Mouse (Mus musculus): Measurements from ENCODE around the gene Il2rg.

The Il2rg gene

DNA sequence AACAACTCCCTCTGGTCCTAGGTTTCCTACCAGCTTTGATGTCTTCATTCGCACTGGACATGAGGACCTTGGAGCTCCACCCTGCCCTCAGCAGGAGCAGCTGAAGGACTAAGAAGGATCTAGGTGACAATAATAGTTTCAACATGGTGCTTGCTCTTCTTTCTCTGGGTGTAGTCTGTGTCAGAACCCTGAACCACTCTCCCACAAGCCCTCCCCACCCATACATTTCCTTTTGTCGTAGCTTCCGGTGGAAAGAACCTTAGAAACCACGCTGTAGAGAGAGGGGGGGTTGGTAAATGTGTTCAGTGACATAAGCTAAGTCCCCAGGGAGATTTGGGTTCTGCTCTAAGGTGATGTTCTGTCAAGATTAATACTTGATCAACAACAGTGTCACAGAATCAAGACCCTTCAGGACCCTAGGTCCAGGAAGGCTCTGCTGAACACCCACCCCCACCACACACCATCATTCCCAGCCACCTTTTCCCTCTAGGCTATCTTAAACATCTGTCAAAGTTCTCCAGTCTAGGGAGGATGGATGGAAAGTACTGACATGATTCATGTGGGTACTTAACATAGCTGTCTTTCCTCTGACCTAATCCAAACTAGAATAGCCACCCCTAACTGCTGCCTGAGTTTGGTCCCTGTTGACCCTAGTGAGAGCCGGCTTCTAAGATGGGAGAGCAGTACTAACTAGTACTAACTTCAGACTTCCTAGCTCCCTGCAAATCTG, at the start of gene Il2rg:
Gene Il2rg (minus strand): TSS at position 231 of the 730 bp plus-strand sequence.
- DNase-seq: peak in 1 of 2 experiments; percentile 14

DNA sequence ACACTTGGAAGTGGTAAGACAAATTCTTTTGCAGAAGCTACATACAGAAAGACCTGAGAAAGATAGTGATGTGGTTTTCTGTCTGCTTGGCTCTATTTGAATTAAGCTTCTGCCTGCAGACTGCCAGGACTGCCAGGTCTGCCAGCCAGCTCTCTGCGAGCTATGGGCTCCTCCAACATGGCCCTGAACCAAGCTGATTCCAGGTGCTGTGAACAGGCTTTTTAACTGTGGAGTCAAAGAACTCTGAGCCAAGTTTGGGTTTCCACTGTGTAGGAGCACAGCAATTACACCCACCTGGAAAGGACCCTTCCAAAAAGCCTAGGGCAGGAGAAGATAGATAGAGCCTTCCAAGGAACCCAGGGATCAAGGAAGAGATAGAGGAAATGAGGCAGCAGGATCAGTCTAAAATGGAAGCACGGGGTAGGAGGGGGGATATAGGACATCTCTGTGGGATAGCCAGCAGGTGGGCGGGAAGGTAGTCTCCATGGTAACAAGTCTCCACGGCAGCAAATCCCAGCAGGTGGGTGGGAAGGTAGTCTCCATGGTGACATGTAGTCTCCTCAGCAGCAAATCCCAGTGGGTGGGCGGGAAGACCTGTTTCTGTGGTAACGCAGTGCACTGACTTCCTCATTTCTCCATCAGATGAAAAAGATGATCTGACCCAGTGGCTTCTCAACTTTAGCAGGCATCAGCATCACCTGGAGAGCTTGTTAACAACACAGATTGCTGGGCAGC, 45.7 kb upstream of the Il2rg start:
- DNase-seq: no peak

DNA sequence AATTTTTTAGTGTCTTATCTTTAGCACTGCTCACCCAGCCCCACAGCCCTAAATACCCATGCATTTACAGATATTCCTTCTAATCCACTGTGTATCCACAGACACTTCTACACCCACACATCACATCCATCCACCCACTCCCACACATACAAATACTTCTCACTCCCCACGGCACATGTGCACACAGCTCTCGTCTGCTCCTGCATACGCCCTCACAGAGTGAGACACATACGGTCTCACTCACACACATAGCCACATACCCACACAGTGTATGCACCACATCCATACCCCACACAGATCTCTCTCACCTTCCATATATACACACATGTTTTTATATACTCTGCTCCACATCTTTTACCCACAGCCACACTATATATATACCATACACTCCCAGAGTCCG, 41.2 kb upstream of the Il2rg start:
- DNase-seq: no peak

DNA sequence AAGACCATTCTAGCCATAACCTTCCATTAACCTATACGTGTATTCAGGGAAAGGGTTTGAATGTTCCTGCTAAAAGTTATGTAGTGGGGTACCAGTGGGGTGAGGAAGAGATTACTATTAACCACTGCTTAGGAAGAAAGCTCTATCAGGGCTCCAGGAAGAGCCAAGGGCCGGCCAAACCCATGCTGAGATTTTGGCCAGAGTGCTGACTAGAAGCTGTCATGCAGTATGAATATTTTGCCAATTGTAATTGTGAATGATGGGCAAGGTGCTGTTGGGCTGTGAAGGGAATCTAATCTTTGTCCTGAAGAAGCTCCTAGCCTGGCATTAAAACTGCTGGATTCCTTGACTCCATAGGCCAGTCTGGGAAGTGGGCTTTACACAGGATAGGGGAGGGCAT, 36.6 kb upstream of the Il2rg start:
- DNase-seq: no peak

DNA sequence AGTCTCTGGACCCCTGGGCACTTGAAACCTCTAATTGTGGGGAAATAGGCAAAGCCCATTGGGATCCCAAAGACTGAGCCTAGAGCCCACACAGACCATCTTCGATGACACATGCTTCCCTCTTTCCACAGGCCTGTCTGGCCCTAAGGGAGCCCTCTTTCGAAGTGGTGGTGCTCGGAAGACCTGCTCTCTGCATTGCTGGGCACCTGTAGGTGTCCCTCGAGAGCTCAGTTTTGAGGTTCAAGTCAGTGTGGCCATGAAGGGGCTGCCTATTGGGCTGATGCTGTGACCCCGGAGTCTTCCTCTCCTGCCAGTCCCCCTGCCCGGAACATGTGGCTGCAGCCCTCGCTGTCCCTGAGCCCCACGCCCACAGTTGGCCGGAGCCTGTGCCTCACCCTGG, 33.6 kb upstream of the Il2rg start:
- no peak for DNase-seq

DNA sequence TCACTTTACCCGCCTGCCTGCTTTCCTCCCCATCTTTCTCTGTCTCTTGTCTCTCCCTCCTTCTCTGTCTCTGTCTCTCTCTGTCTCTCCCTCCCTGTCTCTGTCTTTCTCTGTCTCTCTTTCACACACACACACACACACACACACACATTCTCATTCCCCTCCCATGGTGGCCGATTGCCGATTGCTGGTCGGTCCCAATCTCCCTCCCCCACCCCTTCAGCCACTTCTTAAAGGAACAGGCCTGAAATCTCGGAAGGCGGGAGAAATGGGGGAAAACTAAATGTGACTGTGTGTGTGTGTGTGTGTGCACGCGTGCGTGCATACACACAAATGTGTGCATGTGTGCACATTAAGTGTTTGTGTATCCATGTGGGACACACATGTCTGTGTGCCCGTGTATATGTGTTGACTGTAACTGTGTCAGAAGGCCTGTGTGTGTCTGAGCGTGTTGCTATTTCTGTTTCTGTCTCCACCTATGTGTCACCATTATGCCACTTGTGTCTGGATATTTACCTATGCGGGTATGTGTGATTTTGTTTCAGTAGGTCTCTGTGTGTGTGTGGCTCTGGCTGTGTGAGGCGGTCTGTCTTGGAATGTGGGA, 32.5 kb upstream of the Il2rg start:
- DNase-seq: no peak

DNA sequence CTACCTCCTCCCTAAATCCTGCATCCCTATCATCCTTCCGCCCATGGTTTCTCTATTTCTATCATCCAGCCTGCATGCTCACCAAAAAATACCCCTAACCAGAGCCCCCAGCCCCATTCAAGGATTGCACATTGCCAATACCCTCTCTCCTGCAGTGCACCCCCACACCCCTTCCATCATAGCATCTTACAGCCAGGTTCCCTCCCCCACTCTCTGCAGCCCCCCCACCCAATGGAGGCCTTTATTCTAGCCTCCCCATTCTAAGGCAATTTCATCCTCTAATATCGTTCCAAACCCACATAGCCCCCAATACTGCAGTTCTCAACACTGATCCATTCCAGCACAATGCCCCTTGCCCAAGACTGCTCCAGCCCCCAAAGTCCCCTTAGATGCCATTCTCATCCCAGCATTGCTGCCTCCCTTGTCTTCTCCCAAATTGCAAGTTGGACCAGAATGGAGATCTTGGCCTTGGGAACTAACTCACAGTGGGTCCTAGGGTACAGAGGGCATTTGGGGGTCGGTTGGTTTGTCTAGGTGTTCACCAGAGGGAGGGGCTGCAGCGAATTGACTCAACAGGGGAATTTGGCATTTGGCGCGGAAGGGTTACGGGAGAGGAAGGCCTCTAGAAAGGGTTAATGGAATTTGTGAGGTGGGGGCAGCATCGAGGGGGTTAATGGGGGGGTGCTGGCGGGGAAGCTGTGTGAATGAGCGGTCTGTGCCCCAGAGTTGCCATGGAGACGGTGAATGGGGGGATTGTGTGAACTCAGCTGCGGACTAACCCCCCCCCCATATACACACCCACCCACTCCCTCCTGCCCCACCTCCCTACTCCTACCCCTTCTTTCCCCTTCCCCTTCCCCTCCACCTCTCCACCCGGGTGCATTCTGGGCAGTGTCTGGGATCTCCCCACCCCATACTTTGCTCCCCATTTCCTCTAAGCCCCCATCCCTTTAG, 31.7 kb upstream of the Il2rg start:
- no peak for DNase-seq

DNA sequence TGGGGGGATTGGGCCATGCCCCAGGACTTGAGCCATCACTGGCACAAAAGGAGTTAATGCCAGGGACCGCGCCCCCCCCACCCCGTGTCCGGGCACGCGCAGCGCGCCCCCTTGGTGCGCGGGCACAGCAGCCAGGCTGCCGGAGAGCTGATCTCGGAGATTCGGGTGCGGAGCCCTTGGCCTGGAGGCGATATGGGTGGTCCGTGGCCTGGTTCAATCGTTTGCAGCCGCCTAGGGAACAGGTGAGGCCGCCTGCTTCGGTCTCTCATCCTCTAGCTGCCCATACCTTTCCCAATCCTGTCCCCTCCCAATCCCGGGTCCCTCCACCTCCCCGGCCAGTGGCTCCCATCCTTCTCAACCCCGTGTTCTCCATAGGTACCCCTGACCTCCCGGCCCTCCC, 31.0 kb upstream of the Il2rg start, which contains the start of gene Nlgn3:
Gene Nlgn3 (plus strand): TSS at position 114 of the 400 bp plus-strand sequence.
- no peak for DNase-seq

DNA sequence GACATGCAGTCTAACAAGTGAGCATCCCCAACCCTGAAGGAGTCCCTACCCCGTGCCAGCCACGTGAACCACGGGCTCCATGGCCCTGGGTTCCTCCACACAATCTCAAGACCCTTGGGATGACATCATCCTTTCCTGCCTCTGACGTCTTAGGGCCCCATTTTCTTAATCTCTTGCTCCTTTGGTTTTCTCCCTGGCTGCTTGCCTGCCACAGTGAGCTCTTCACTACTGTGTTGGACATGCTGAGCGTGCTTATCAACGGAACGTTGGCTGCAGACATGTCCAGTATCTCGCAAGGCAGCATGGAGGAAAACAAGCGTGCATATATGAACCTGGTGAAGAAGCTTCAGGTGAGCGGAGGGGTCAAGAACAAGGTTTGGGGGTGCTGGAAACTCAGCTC, 22.1 kb upstream of the Il2rg start:
- no peak for DNase-seq

DNA sequence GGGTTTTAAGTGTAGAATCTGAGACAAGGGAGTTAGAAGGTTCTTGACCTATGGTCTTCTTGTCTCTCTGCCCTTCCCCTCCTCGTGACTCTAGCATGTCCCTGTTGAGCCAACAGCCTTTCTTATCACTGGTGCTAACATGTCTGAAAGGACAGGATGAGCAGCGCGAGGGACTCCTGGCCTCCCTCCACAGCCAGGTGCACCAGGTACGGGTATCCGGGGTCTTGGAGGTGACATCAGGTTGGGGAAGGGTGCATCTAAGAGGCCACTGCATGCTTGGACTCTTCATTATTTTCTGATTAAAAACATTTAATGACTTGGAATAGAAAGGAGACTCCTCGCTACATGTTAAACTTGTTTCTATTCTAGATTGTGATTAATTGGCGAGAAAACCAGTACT, 21.0 kb upstream of the Il2rg start:
- no peak for DNase-seq

DNA sequence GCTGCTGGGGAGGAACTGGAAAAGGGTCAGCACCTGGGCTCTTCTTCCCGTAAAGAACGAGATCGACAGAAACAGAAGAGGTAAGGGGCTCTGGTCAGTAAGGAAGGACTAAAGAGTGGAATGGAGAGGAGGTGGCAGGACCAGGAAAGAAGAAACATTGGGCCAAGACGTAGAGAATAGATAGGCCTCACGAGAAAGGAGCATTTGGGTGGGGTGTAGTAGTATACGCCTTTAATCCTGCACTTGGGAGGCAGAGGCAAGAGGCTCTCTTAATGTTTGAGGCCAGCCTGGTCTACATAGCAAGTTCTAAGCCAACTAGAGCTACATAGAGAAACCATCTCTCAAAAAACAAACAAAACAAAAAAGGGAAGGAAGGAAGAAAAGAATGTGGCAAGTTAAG, 20.4 kb upstream of the Il2rg start:
- no peak for DNase-seq

DNA sequence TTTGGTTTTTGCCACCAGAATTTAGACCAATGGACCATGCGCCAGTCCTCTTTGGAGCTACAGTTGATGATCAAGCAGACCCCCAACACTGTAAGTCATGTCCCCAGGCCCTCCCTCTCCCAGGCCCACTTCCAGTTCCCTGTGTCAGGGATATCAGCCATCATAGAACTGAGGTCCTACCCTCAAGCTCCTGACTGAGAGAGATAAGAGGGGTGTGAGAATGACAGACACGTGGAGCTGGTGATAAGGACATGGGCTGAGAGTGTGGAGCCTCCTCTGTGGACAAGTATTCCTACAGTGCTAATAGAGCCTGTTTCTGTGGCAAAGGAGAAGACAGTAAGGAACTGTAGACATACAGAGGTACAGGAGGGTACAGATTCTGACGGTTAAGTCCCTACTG, 19.5 kb upstream of the Il2rg start:
- no peak for DNase-seq

DNA sequence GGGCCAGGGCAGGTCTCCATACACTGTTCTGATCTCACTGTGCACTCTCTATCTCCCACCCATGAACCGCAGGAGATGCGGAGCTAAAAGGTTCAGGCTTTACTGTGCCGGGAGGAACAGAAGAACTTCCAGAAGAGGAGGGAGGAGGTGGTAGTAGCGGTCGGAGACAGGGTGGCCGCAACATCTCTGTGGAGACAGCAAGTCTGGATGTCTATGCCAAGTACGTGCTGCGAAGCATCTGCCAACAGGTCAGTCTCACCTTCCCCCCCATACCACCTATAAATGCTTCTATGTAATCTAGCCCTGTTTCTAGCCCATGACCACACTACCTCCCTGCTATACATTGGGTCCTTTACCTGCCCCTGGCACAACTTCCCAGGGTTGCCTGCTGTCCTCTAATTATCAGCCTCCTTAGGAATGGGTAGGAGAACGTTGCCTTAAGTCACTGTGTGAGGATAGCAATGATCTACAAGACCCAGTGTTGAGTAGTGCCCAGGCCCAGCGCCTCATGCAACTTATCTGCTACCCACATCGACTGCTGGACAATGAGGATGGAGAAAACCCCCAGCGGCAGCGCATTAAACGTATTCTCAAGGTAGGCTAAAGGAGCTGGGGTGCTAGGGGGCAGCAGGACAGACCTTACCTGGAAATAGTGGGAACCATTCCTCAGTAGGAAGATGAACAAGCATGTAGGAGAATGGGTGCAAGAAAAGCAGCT, 18.1 kb upstream of the Il2rg start:
- DNase-seq: no peak

DNA sequence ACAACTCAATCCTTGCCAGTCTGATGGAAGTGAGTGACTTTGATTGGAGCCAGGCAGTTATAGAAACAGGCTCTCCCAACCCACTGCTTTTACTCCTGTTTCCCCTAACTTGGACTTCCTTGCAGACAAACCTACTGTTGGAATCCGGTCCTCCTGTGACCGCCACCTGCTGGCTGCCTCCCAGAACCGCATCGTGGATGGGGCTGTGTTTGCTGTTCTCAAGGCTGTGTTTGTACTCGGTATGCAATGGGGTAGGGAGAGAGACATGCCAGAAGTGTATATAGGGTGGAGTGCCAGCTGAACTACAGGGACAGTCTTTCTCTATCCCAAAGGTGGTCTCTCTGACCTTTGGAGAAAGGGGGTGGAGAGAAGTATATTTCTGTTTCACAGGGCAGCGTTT, 17.5 kb upstream of the Il2rg start:
- DNase-seq: peak; percentile 48 to 50

DNA sequence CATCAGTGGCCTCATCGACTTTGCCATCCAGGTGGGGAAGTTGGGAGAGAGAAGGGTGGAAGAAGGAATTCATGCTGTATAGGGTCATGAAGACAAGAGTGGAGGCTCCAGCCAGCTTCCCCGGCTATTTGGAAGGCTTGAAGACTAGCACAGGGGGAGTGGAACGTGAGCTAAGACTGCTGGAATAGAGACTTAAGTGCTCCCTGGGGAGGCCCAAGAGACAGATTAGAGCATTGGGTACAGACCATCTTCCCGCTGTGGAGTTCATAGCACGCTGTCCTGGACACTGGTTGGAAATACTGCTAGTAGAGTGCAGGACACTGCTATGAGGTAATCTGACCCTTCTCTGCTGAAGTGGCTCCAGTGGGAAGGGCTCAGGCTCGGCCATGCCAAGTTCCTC, 14.8 kb upstream of the Il2rg start:
- DNase-seq: no peak

DNA sequence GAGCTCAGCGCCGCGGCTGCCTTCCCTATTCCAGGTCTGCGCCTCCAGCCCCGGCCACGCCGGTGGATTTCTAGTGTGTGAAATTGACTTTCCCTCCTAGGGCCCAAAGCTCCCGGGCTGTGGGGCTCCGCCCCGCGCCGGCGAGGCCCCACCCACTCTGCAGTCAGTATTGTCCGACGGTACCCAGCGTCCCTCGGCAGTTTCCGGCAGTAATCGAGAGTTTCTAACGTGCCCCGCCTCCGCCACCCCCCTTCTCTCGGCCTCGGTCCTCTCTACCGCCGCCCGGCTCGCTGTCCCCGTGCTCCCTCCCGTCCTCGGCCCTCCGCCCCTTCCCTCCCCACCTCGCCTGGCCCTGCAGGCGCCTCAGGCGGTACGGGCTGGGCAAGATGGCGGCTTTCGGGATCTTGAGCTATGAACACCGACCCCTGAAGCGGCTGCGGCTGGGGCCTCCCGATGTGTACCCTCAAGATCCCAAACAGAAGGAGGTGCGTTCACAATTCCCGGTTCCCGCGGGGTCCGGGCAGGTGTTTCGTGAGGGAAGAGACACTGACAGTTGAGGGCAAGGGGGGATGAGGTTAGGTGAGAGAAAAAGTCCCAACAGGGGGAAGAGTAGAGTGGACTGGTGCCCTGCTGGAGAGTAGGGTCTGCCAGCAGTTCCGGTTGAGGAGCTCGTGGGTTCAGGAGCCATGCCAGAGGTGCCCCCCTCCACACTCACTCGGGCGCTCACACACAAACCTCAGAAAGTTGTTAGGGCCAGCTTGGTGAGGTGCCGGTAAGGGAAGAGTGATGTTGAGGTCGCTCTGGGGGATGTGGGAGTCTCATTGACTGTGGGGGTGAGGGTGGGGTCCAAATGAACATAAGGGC, 6.1 kb upstream of the Il2rg start, which contains the start of gene Med12:
Gene Med12 (plus strand): TSS at position 156 of the 864 bp plus-strand sequence.
- DNase-seq: peak; percentile 93 to 95

DNA sequence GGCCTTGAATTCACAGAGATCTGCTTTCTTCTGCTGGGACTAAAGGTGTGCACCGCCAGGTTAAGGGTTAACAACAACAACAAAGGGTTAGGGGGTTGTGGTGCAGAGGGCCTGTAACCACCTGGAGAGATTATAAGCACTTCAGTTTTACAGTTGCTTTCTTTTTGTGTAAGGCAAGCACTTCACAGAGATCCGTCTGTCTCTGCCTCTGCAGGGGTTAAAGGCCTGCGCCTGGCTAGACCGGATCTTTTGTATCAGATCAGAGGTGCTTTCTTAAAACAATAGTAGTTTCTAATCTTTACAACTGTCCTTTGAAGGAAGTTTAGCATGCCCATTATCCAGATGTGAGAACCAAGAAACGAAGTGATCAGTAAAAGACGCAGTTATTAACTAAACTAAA, 5.4 kb upstream of the Il2rg start:
- DNase-seq: no peak

DNA sequence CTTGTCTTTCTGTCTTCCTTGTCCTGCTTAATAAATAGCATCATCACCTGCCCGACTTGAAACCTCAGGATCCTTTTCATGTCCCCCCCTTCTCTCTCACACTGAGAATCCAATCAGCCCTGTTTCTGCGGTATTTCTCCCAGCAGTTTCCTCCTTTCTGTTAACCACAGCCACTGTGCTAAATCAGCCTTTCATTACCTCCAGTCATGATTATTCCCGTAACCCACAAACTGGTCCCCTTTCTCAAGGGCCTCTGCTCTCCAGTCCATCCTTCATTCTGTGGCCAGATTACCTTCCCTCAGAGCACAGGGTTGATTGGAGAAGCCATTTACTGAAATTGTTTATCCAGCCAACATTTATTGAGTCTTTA, 685 bp upstream of the Il2rg start, which contains the start of gene Gm20489:
Gene Gm20489 (minus strand): TSS at position 269 of the 370 bp plus-strand sequence.
- DNase-seq: no peak

DNA sequence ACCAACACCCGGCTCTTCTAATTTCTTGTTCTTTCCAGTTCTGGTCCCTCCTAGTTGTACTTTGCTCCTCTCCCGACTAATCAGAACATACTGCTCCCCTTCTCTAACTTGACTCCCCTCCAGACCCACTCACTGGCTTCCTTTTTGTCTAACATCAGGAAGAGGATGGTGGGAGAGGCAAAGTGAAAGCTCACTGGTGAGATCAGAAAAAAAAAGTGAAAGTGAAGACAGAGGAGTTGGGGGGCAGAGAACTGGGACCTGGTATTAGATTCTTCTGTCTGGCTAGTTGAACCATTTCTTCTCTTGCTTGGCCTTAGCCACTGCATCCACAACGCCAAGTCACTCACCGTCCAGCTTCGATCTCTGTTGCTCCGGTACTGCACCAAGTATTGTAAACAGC, 1.4 kb downstream of the Il2rg start:
- no peak for DNase-seq

DNA sequence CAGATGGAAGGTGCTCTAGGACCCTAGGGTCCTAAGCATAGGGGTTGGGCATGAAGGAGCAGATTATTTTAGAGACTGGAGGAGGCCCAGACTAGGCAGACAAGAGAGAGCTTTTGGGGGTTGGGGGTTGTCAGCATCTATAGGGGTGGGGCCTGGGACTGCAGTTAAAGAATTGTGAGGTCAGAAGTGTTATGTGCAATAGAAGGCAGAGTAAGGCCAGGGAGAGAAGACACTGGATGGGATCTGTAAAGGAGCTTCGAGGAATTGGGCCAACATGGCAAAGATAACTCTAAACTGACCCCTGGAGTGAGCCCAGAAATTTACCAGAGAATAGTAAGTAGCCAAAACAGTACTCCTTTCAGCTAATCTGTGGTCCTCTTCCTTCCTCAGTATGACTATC, 4.2 kb downstream of the Il2rg start, which contains the start of gene Gm614:
Gene Gm614 (minus strand): TSS at position 101 of the 400 bp plus-strand sequence.
- DNase-seq: no peak

Data from lung, adult 18-20 months (tissue).